Mouse (Mus musculus) CH12F3 (cell line): ENCODE measurements around the gene Syce3.
"Not testable (repeated sequence)": the region's sequence is repeated elsewhere in the genome, so short reads cannot be mapped to it uniquely, and the experiment has no call there.

Source experiments
- in situ Hi-C: fragments of 300-500 bp; cut with MboI; formaldehyde crosslinking; loops from 2 replicates; pipeline ENCODE4 v1.14.3; 2020; ENCODE audit warnings: low sequenced_read_pairs

Gene Syce3

GRCm38 (mm10) chr15:89410118-89410517, at the start of gene Syce3:
Syce3 (minus strand) TSS chr15:89410503.
- in situ Hi-C loops, result no loop called here

- in situ Hi-C loops, result no loop called here
Observed at GRCm38 (mm10) chr15:89459821-89460220, 49.5 kb upstream of the Syce3 start.

DNA sequence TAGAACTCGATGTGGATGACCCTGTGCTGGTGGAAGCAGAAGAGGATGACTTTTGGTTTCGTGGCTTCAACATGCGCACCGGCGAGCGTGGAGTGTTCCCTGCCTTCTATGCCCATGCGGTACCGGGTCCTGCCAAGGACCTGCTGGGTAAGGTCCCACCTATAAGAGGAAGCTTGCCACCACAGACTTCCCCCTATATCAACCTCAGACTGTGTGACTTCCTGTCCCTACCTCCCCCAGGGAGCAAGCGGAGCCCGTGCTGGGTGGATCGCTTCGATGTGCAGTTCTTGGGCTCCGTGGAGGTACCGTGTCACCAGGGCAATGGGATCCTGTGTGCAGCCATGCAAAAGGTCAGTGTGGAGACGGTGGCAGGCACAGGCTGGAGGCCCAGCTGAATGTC, 48.6 kb upstream of the Syce3 start:
- in situ Hi-C loops, result no loop called here

DNA sequence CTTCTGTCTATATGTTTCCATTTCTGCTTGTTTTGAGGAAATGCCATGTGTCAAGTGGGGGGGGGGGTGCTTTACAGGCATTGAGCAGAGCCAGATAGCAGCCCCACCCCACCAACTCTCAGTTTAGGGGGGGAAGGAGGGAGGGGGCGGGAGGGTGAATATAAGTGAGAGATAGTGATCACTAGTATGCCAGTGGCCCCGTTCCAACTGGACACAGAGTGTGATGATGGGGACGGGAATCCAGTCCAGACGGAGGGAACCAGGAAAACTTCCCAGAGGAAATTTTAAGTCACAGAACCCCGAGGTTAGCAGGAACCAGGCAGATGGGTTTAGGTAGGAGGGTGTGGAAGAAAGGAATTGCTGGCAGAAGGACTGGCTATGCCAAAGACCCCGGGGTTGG, 45.3 kb upstream of the Syce3 start:
- in situ Hi-C loops, result no loop called here

- in situ Hi-C loops, result no loop called here
Observed at GRCm38 (mm10) chr15:89454857-89455256, 44.6 kb upstream of the Syce3 start.

DNA sequence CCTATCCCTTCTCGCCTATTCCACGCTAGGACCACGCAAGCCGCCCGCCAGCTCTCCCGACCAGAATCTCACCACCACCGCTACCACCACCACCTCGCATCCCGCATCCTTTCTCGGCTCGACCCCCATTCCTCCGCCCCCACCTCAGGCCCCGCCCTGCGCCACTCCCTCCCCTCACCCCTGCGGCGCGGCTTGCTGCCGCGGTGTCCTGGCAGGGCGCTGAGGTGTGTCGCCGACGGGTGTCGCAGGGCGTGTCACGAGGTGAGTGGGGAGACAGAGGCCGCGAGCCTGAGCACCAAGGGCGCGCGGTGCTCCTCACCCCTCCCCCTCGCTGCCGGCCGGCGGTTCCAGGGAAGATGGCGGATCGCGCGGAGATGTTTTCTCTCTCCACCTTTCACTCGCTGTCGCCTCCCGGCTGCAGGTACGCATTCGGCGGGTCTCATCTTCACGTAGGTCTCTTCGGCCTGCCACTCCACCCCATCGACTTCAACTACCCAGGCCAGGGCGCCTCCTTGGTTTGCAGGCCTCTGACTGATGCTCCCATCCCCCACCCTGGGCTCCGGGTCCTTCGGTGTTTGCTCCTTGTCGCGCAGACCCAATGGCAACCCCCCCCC, 43.7 kb upstream of the Syce3 start, which contains the start of gene Mapk8ip2:
TSS of gene Mapk8ip2 (plus strand) at position 49 of the 614 bp plus-strand sequence.
- in situ Hi-C loops, result no loop called here

- in situ Hi-C loops, result no loop called here
Observed at GRCm38 (mm10) chr15:89452906-89453864, 42.9 kb upstream of the Syce3 start.

GRCm38 (mm10) chr15:89442486-89443070, 32.3 kb upstream of the Syce3 start:
- in situ Hi-C loops, result no loop called here

GRCm38 (mm10) chr15:89435878-89436277, 25.6 kb upstream of the Syce3 start:
- in situ Hi-C loops, result no loop called here

DNA sequence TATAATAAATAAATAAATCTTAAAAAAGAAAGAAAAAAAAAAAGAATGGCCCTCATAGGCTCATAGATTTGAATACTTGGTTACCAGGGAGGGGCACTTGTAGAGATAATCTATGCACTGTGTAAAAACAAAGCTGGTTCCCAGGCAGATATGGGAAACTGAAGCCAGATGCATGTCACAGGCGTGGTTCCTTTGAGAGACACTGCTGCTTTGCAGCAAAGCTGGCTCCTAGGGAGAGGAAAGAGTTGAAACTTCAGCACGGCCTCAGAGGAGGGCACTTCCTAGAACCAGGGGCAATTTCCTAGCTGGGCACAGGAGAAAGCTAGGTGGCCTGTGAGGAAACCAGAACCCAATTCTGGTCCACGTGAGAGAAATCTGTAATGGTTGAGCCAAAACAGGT, 23.8 kb upstream of the Syce3 start:
- in situ Hi-C loops, result no loop called here

DNA sequence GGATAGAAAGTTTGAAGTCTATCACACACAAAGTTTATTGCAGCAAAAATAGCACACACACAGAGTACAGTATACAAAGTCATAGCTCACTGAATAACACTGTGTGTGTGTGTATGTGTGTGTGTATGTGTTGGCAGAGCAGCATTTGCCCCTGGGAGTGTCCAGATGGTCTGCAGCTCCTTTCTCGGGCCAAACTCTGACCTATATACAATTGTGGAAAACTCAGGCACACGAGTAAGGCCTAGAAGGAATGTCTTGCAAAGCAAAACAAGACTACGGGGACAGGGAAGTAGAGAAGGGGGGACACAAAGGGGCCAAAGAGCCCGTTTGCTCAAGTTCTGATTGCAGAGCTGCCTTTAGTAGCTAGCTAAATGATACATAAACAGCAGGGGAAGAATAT, 22.6 kb upstream of the Syce3 start:
- in situ Hi-C loops, result no loop called here

DNA sequence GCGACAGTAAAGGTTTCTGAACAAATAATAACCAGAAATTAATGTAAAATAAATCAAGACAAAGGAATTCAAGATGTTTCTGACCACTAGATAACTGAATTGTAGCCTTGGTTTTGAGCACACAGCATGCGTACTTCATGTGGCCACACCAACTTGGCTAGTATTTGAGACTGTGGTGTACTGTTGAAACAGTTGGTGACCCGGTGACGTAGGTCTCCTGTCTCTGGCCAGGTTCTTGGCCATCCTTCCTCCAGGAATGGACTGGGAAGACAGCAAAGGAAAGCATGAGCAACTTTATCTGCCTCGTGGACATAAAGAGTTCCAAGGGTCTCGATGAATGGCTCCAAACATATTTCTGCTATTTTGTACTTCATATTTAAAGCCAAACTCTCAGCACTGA, 21.5 kb upstream of the Syce3 start:
- in situ Hi-C loops, result no loop called here

DNA sequence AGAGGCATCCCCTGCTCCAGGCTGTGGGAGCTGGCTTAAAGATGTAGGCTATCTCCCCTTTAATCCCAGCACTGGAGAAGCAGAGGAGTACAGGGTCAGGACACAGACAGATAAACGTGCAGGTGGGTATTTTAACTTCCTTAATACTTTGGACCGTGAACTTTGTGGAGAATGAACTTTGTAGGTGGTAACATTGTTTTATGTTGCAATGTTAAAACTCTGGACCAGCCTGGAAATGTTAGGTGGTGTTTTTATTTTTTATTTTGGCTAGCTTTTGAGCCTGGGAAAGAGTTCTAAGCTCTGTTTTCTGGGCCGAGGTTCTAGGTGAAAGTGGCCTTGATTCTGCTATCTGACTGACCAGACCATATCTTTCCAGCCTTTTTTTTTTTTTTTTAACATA, 21.0 kb upstream of the Syce3 start:
- in situ Hi-C loops, result no loop called here

DNA sequence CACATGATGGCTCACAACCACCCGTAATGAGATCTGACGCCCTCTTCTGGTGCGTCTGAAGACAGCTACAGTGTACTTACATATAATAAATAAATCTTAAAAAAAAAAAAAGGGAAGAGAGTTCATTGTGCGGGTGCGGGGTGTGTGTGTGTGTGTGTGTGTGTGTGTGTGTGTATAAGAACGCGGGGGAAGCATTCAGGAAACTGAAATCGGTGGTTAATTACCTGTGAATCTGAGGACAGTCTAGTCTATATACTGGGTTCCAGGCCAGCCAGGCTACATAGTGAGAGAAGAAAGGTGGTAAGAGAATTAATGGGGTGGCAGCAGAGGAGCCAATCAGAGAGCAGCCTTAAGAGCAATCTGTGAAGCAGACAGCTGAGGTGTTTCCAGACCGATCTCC, 20.5 kb upstream of the Syce3 start:
- in situ Hi-C loops, result not testable (repeated sequence)

DNA sequence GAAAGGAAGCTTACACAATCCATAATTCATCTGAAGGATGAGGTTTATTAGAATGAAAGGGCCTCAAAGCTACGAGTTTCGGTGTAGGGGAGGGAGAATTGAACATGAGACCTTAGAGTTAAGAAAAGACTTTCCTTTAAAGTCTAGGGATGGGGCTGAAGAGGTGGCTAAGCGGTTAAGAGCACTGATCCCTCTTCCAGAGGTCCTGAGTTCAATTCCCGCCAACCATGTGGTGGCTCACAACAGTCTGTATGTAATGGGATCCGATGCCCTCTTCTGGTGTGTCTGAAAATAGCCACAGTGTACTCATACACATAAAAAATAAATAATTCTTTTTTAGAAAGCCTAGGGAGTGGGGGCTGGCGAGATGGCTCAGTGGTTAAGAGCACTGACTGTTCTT, 20.0 kb upstream of the Syce3 start:
- in situ Hi-C loops, result no loop called here

DNA sequence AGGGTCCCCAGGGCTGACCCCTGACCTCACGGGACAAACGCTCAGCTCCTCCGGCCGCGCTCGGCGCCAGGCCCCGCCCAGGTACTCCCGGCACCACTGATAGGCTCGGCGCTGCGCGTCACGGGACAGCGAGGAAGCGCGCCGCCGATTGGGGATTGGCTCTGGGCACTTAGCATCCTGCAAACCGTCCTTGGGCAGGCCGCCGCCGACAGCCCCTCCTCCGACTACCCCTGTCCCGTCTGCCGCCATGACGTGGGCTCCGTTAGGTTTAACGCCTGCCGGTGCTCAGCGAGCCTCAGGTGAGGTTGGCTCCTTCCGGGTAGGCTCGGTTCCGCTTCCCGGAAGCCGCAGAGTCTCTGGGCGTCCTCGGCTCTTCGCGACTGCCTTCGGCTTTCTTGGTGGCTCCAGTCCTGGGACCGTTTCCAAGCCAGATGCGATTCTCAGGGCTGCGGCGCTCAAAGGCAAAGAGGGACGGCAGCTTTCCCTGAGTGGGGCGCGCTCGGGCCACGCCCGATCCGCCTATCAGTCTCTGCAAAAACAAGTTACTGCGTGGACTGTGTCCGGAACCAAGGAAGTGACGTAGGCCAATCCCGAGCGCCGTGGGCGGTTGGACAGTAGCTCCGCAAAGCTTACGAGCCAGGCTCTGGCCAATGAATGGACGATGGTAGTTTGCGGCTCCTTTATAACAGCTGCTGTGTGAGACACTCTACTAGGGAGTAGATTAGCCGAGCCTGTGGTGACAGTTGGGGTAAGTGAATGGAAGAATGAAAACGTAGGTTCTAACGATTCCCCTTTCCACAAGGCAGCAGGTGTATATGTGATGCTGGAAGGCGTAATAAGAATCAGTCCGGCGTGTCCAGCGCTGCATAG, 19.3 kb upstream of the Syce3 start, which contains the start of the genes C730034F03Rik, Gm44502 and Chkb:
TSS of gene C730034F03Rik (plus strand) at position 238 of the 870 bp plus-strand sequence.
TSS of gene Gm44502 (minus strand) at position 345 of the 870 bp plus-strand sequence.
TSS of gene Chkb (minus strand) at position 557 of the 870 bp plus-strand sequence.
- in situ Hi-C loops, result no loop called here

- in situ Hi-C loops, result no loop called here
Observed at GRCm38 (mm10) chr15:89428821-89429351, 18.6 kb upstream of the Syce3 start.

GRCm38 (mm10) chr15:89428136-89428790, 18.0 kb upstream of the Syce3 start:
- in situ Hi-C loops, result no loop called here

- in situ Hi-C loops, result no loop called here
Observed at GRCm38 (mm10) chr15:89426716-89427115, 16.4 kb upstream of the Syce3 start.

DNA sequence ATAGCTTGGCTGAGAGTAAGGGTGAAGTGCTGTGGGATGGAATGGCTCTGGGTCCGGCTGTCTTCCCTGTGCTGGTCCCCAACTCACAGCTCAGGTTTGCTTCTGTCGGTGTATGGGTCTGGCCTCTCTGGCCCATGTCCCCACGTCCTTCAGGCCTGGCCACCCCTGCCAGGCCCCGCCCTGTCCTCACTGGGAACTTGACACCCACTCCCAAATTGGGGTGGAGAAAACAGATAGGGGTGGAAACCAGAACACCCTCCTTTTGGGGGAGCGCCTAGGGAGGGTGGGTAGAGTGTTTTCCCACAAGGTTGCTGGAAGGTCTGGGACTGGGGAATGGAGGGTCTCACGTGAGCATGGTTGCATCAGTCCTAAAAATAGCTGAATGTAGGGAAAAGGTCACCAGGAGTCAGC, 15.4 kb upstream of the Syce3 start, which contains the start of gene Cpt1b:
TSS of gene Cpt1b (minus strand) at position 153 of the 411 bp plus-strand sequence.
- in situ Hi-C loops, result no loop called here
